Mouse (Mus musculus): ENCODE results near the gene Tcl1b4.

DNA sequence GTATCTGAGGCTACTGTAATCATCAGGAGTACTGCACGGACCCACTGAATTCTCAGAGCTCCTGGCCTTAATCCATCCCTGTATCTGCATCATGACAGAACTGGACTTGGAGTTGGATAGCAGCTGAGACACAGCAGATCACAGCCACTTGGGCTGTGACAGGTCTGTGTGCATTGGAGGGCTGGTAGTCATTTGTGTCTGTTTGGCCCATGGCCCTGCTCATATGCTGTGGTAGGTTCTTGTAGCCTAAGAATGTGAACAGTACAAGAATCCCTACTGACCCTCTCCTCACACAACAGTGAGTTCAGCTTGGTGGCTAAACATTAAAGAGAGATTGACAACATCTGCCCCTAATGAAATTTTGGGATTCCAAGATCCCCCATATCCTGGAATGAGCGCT is 28.4 kb upstream of the Tcl1b4 start:
- TF ChIP-seq POLR2A (IDR thresholded peaks at IDR 0.05; ENCODE audit: low read depth, low read length) (no peak), CTCF (IDR thresholded peaks at IDR 0.05; ENCODE audit: extremely low read depth, insufficient read depth, insufficient read length, insufficient replicate concordance) (no peak)
